Mouse (Mus musculus) G1E (cell line): ENCODE data around the gene Uncx. TPM values are rescaled to one million over a fixed set of nuclear protein-coding genes. Genes with fewer than 3 reads are reported as not detected.

Source experiments
- ATAC-seq: 2 replicates; pipeline ENCODE4 v1.8.0; 2016; ENCODE audit warnings: mild to moderate bottlenecking; ENCODE audit not compliant: insufficient number of reproducible peaks, poor library complexity, low FRiP score, severe bottlenecking; ENCODE audit errors: extremely low read depth
- DNase-seq: peaks from one replicate; pipeline ENCODE4 v3.0.0; 2012; ENCODE audit warnings: low spot score
- H3K27me3 ChIP-seq: 2 replicates; pipeline ENCODE4 v1.6.1; 2012; ENCODE audit warnings: mild to moderate bottlenecking, low read length, inconsistent platforms; ENCODE audit not compliant: insufficient read depth
- H3K36me3 ChIP-seq: replicated peaks from 2 replicates; pipeline ENCODE3; 2012; ENCODE audit warnings: mild to moderate bottlenecking, inconsistent platforms
- H3K4me1 ChIP-seq: 2 replicates; pipeline ENCODE4 v1.6.1; 2012; ENCODE audit warnings: low read depth, low read length, inconsistent platforms, mixed read lengths; ENCODE audit not compliant: insufficient read depth
- H3K4me3 ChIP-seq: 2 replicates; pipeline ENCODE4 v1.5.1; 2012; ENCODE audit warnings: low read depth, mild to moderate bottlenecking, inconsistent platforms, low read length, moderate library complexity, mixed read lengths
- H3K9me3 ChIP-seq: replicated peaks from 2 replicates; pipeline ENCODE4 v1.6.1; 2012; ENCODE audit warnings: inconsistent platforms
- CTCF ChIP-seq: IDR thresholded peaks from 2 replicates; pipeline ENCODE4 v1.5.1; 2012; ENCODE audit warnings: low read depth, low read length, inconsistent platforms, mixed read lengths
- GATA1 ChIP-seq: IDR thresholded peaks from 2 replicates; pipeline ENCODE4 v1.6.1; 2012; ENCODE audit warnings: borderline replicate concordance, low read length, inconsistent platforms, mixed read lengths
- GATA2 ChIP-seq: IDR thresholded peaks from 2 replicates; pipeline ENCODE4 v1.6.1; 2012; ENCODE audit warnings: low read depth, low read length, inconsistent platforms, borderline replicate concordance
- POLR2AphosphoS5 ChIP-seq: IDR thresholded peaks from 2 replicates; pipeline ENCODE4 v1.6.1; 2012; ENCODE audit warnings: low read depth, low read length, inconsistent platforms; ENCODE audit not compliant: insufficient replicate concordance
- TAL1 ChIP-seq: conservative IDR thresholded peaks from 2 replicates; pipeline ENCODE4 v1.6.1; 2012; ENCODE audit warnings: low read depth, low read length, inconsistent platforms, mixed read lengths
- polyA plus RNA-seq: library from polyadenylated mRNA; stranded (reverse); fragments of >175 nt; gene quantifications from 2 replicates; pipeline ENCODE4 v1.2.3, GENCODE M21; 2012
- total RNA-seq, 2 experiments: library from RNA; stranded (forward) in 1 of 2; stranded (reverse) in 1 of 2; fragments of 200-1000 nt in 1 of 2; fragments of >200 nt in 1 of 2; fragmentation: Nextera tagmentation in 1 of 2; gene quantifications; 2 replicates each; pipeline ENCODE4 v1.2.3; 2014 to 2017

The Uncx gene
- total and polyA plus RNA-seq, 3 experiments, result not detected

- Histone ChIP-seq H3K4me1 (no peaks in the 10 kb centered on the region), H3K36me3 (no peaks in the 10 kb centered on the region), H3K9me3 (no peaks in the 10 kb centered on the region), H3K27me3 (peaks cover 60% of the 10 kb centered on the region), H3K4me3 (no peak overlapping the region)
- ATAC-seq (no peak), DNase-seq (no peak)
- TF ChIP-seq TAL1, result no peak
- TF ChIP-seq POLR2AphosphoS5, result no peak
- no peak for TF ChIP-seq GATA2
- no peak for TF ChIP-seq GATA1
- no peak for TF ChIP-seq CTCF
Measured at GRCm38 (mm10) chr5:139558917-139559660, 15.8 kb downstream of the Uncx start.

DNA sequence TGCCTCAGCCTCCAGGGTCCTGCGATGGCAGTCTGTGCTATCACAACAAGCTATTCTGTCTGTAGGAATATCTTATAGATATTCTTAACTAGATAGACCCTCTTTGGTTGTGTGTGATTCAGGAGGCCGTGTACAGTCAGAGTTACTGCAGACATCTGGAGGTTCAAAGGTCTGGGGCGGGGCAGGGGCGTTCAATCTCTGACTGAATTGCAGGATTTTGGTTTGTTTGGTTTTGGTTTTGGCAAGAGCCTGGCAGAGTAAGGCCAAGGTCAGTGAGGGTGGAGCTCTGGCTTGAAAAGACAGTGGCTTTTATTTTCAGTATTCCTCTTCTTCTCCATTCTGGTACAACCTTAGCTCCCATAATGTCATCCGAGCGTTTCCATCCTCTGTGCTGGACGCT, 16.5 kb downstream of the Uncx start:
- Histone ChIP-seq H3K4me1 (no peaks in the 10 kb centered on the region), H3K9me3 (no peaks in the 10 kb centered on the region), H3K36me3 (no peaks in the 10 kb centered on the region), H3K27me3 (peaks cover 56% of the 10 kb centered on the region), H3K4me3 (no peak overlapping the region)
- DNase-seq (no peak), ATAC-seq (no peak)
- TF ChIP-seq GATA1, result no peak
- no peak for TF ChIP-seq TAL1
- no peak for TF ChIP-seq CTCF
- no peak for TF ChIP-seq GATA2
- TF ChIP-seq POLR2AphosphoS5, result no peak

DNA sequence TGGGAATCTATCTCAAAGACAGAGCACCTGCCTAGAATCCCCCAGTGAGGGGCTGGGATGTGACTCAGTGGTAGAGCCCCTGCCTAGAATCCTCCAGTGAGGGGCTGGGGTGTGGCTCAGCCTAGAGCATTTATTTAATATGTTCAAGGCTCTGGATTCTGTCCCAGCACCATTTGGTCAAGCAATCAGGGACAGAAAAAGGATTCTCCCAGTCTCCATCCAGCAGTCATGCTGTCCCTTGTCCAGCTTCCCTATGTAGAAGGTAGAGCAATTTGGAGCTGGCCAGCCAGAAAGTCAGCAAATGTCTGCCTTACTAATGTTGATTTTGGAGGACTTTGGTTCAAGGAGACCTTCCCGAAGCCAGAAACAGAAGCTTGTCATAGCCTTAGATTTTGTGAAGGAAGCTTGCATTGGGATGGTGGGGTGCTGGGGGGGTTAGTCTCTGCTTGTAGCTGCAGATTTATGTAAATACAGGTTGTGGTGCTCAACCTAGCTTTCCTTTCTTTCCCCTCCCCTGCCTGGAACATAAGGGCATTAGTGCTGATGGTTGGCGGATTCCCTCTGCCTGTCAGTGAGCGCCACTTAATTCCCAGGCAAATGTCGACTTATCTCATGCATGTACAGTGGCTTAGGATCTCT, 18.2 kb downstream of the Uncx start:
- H3K4me3 ChIP-seq, result no peak overlapping the region
- H3K4me1 ChIP-seq, result no peaks in the 10 kb centered on the region
- DNase-seq (no peak), ATAC-seq (no peak)
- peaks cover 52% of the 10 kb centered on the region for H3K27me3 ChIP-seq
- no peaks in the 10 kb centered on the region for H3K36me3 ChIP-seq
- H3K9me3 ChIP-seq, result no peaks in the 10 kb centered on the region
- no peak for TF ChIP-seq CTCF
- TF ChIP-seq TAL1, result no peak
- no peak for TF ChIP-seq GATA1
- no peak for TF ChIP-seq POLR2AphosphoS5
- TF ChIP-seq GATA2, result no peak

GRCm38 (mm10) chr5:139564663-139565062, 21.4 kb downstream of the Uncx start:
- peaks cover 40% of the 10 kb centered on the region for H3K27me3 ChIP-seq
- no peak overlapping the region for H3K4me3 ChIP-seq
- ATAC-seq (no peak), DNase-seq (no peak)
- H3K4me1 ChIP-seq, result no peaks in the 10 kb centered on the region
- H3K36me3 ChIP-seq, result no peaks in the 10 kb centered on the region
- TF ChIP-seq CTCF, result no peak
- TF ChIP-seq GATA1, result no peak
- TF ChIP-seq POLR2AphosphoS5, result no peak
- no peak for TF ChIP-seq GATA2
- TF ChIP-seq TAL1, result no peak
- H3K9me3 ChIP-seq, result no peaks in the 10 kb centered on the region

GRCm38 (mm10) chr5:139565462-139565861, 22.2 kb downstream of the Uncx start:
- no peaks in the 10 kb centered on the region for H3K4me1 ChIP-seq
- H3K4me3 ChIP-seq, result no peak overlapping the region
- no peak for DNase-seq
- no peaks in the 10 kb centered on the region for H3K36me3 ChIP-seq
- H3K27me3 ChIP-seq, result peaks cover 36% of the 10 kb centered on the region
- no peaks in the 10 kb centered on the region for H3K9me3 ChIP-seq
- no peak for ATAC-seq
- no peak for TF ChIP-seq POLR2AphosphoS5

- no peak overlapping the region for H3K4me3 ChIP-seq
- no peak for ATAC-seq
- TF ChIP-seq TAL1 (no peak), GATA1 (no peak)
- no peaks in the 10 kb centered on the region for H3K36me3 ChIP-seq
- peaks cover 36% of the 10 kb centered on the region for H3K27me3 ChIP-seq
- no peaks in the 10 kb centered on the region for H3K4me1 ChIP-seq
- no peaks in the 10 kb centered on the region for H3K9me3 ChIP-seq
- DNase-seq, result no peak
Measured at GRCm38 (mm10) chr5:139566640-139567399, 23.5 kb downstream of the Uncx start.
